Mouse (Mus musculus) cortical plate, adult 2 months (tissue): ENCODE measurements around the gene Slc7a6os. TPM values are rescaled to one million over a fixed set of nuclear protein-coding genes. Genes with fewer than 3 reads are reported as not detected.

ENCODE experiments used
- H3K27ac ChIP-seq: fragments of 200-500 bp; 2 replicates; pipeline ENCODE4 v1.5.1; 2012; ENCODE audit warnings: low read length, control low read depth, inconsistent platforms; ENCODE audit not compliant: insufficient read depth
- H3K4me1 ChIP-seq: fragments of 200-500 bp; 2 replicates; pipeline ENCODE4 v1.6.1; 2011; ENCODE audit warnings: low read length; ENCODE audit not compliant: control insufficient read depth, insufficient read depth
- H3K4me3 ChIP-seq: fragments of 200-500 bp; 2 replicates; pipeline ENCODE4 v1.5.1; 2011; ENCODE audit warnings: mild to moderate bottlenecking, low read length, control low read depth; ENCODE audit not compliant: insufficient read depth
- CTCF ChIP-seq: fragments of 200-500 bp; IDR thresholded peaks from 2 replicates; pipeline ENCODE4 v1.5.1; 2011; ENCODE audit warnings: mild to moderate bottlenecking, control low read depth, low read length; ENCODE audit not compliant: insufficient read depth; ENCODE audit errors: extremely low read depth
- POLR2A ChIP-seq: fragments of 200-500 bp; IDR thresholded peaks from 2 replicates; pipeline ENCODE4 v1.6.1; 2011; ENCODE audit warnings: mild to moderate bottlenecking, low read length, control low read depth; ENCODE audit not compliant: insufficient read depth; ENCODE audit errors: extremely low read depth
- polyA plus RNA-seq: library from polyadenylated mRNA; depleted of rRNA; stranded (reverse); fragments of >200 nt; gene quantifications from 2 replicates; pipeline ENCODE4 v1.2.3, GENCODE M21; 2012

The Slc7a6os gene
- polyA plus RNA-seq, 1 experiment: 26.3 TPM

DNA sequence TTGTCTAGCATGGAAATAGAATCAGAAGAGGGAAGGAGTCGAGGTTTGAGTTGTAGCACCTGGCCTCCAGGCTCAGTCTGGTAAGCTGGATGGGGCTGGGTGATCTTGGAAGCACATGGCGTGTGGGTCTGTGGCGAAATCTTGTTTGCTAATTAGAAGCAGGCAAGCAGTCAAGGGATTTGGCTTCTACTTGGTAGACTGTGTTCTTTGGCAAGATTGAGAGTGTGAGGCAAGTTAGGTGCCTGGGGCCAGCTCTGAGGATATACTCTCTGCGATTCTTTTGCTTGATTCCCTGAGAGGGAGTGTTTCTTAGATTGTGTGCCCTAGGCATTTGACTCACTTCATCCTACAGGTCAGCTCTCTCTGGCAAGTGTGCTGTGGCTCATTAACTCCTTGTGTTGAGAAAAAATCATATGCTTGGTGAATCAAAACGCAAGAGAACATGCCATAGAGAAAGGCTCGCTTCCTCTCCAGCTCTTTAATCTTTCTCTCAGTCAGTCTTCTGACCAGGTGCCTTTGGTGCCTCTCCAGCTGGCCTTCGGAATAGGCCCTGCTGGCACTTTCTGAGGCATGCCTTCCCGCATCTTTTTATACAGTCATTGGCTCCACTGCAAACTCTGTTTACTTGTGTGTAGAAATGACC, 25.0 kb downstream of the Slc7a6os start:
- TF ChIP-seq POLR2A (no peak), CTCF (no peak)
- Histone ChIP-seq H3K4me1 (peaks cover 5% of the 10 kb centered on the region; the same call in 1 of the 2 replicates), H3K4me3 (no peak overlapping the region), H3K27ac (no peak overlapping the region)

- H3K4me1 ChIP-seq: no peaks in the 10 kb centered on the region
- no peak overlapping the region for H3K4me3 ChIP-seq
- H3K27ac ChIP-seq: no peak overlapping the region
- TF ChIP-seq POLR2A (no peak), CTCF (no peak)
These were observed 32.3 kb downstream of the Slc7a6os start for GRCm38 (mm10) chr8:106178428-106178827.

- TF ChIP-seq CTCF (no peak), POLR2A (no peak)
These were observed 33.1 kb downstream of the Slc7a6os start for GRCm38 (mm10) chr8:106177594-106177993.

DNA sequence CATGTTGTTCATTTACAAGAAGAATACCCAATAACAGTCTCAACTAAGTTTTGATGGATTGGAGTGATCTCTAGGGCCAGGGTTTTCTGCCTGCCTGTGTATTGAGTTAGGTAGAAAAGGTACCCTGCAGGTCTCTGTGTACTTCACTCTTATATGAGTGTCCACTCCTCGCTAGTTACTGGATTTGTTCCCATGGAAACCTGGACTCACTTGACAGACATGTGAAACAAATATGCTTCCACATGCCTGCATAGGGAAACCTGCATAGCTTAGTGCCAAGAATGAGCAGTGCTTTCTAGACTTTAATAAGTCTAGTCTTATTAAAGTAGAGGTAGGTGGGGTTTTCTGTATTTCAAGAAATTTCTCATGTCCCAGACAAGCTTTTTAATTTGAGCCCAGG, 33.8 kb downstream of the Slc7a6os start:
- H3K4me3 ChIP-seq: no peak overlapping the region
- H3K27ac ChIP-seq: no peak overlapping the region
- no peak for TF ChIP-seq POLR2A
- no peak for TF ChIP-seq CTCF
- peaks cover 1% of the 10 kb centered on the region; the same call in 1 of the 2 replicates for H3K4me1 ChIP-seq

More at GRCm38 (mm10) chr8:106177594-106177993, 33.1 kb downstream of the Slc7a6os start:
- H3K27ac ChIP-seq: no peak overlapping the region
- H3K4me3 ChIP-seq: no peak overlapping the region
- no peaks in the 10 kb centered on the region for H3K4me1 ChIP-seq

GRCm38 (mm10) chr8:106173566-106173965, 37.2 kb downstream of the Slc7a6os start:
- peaks cover 1% of the 10 kb centered on the region; the same call in 1 of the 2 replicates for H3K4me1 ChIP-seq
- H3K27ac ChIP-seq: no peak overlapping the region
- TF ChIP-seq CTCF (no peak), POLR2A (no peak)
- H3K4me3 ChIP-seq: no peak overlapping the region

GRCm38 (mm10) chr8:106169934-106170480, 40.7 kb downstream of the Slc7a6os start:
- peak overlapping the region; percentile 98 for H3K4me3 ChIP-seq
- H3K4me1 ChIP-seq: peaks cover 1% of the 10 kb centered on the region; the same call in 1 of the 2 replicates
- TF ChIP-seq POLR2A (no peak), CTCF (no peak)
- H3K27ac ChIP-seq: no peak overlapping the region

GRCm38 (mm10) chr8:106169017-106169933, 41.5 kb downstream of the Slc7a6os start:
- Histone ChIP-seq H3K4me1 (peaks cover 1% of the 10 kb centered on the region; the same call in 1 of the 2 replicates), H3K4me3 (peak overlapping the region; percentile 98), H3K27ac (peak overlapping the region; percentile 15)
- no peak; the same call in 1 of the 2 replicates for TF ChIP-seq POLR2A
- TF ChIP-seq CTCF: no peak

- H3K27ac ChIP-seq: peak within 1 kb of the TSS; percentile 92
- peak within 1 kb of the TSS; percentile 98 for H3K4me3 ChIP-seq
- H3K4me1 ChIP-seq: peaks cover 1% of the 10 kb centered on the region; the same call in 1 of the 2 replicates
- TF ChIP-seq CTCF (no peak), POLR2A (peak; percentile 66)
These were observed 42.2 kb downstream of the Slc7a6os start, which contains the start of gene Slc7a6 for GRCm38 (mm10) chr8:106168356-106169016. Slc7a6 (plus strand) TSS chr8:106168857.

DNA sequence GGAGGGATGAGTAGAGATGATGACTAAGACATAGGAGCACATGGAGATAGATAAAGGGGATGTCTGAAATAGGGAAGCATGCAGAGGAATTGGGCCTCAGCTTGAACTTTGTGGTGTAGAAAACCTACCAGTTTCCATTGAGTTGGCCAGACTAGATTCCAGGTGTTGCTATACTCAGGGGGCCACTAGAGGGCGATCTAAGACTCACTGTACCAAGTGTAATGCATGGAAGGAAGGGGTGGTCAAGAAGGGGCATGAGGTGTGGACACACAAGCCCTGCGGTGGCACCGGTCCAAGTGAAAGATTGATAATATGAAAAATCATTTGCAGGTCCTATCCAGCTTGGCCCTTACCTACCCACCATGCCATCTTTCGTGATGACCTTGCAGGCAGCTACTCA, 45.3 kb downstream of the Slc7a6os start:
- no peak for TF ChIP-seq POLR2A
- TF ChIP-seq CTCF: peak; percentile 71
- H3K4me1 ChIP-seq: no peaks in the 10 kb centered on the region
- no peak overlapping the region for H3K4me3 ChIP-seq
- H3K27ac ChIP-seq: no peak overlapping the region
